Mouse (Mus musculus) R1 (cell line): ENCODE measurements around the gene 0610009B22Rik.

Experiments used
- DNase-seq: peaks from one replicate; pipeline ENCODE4 v3.0.0-alpha.2; 2018; ENCODE audit warnings: low read depth, low spot score

The 0610009B22Rik gene

GRCm38 (mm10) chr11:51637971-51638414 is 50.7 kb downstream of the 0610009B22Rik start:
- peak; percentile 95 for DNase-seq

DNA sequence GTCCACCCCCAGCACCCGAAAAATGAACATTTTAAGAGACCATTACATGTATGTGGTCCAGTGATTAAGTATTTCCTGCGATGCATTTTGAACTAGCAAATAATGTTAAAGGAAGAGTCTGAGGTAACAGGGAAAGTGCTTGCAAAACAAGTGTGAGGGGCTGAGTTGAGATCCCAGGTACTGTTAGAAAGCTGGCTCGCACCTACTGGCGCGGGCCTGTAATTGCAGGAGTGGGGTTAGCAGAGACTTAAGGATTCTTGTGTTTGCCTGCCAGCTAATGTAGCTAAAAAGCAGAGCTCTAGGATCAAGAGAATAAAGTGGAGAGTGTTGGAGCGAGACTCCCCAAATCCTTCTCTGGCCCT is 52.4 kb downstream of the 0610009B22Rik start:
- DNase-seq, result peak; percentile 89

DNA sequence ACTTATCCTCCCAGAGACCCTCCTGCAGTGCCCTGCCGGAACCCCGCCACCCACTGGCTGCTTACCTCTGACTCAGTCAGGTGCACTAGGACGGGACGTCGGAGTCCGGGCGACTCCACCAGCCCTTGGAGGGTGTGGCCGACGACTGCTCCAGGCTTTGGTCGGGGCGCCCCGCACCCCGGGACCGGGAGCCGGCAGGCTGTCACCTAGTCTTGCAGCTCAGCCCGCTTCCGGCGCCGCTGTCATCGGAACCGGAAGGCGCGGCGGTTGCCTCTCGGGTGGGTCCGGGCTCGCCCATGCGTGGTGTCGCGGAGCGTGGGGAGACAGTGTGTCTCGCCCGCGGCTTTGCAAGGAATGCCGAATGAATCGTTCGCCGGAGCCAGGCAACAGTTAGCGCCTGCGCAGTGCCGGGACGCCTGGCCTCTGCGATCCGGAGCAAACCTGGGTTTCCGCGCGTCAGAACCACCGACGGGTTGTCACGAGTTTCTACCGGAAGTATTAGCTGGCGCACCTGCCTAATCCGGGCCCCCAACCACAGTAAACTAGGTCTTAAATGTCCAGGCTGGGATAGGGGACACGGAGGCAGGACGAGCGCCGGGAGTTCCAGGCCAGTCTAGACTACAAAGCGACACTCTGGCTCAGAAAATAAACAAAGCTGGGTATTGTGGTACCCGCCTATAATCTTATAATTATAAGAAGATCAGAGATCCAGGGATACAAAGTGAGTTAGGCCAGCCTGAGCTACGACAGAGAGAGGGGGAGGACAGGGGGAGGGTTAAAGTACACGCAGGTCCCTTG is 53.0 kb downstream of the 0610009B22Rik start, which contains the start of gene Rmnd5b:
Rmnd5b (minus strand) TSS at position 372 of the 798 bp plus-strand sequence.
- peak; percentile 93 for DNase-seq
